In the genomic region with DNA sequence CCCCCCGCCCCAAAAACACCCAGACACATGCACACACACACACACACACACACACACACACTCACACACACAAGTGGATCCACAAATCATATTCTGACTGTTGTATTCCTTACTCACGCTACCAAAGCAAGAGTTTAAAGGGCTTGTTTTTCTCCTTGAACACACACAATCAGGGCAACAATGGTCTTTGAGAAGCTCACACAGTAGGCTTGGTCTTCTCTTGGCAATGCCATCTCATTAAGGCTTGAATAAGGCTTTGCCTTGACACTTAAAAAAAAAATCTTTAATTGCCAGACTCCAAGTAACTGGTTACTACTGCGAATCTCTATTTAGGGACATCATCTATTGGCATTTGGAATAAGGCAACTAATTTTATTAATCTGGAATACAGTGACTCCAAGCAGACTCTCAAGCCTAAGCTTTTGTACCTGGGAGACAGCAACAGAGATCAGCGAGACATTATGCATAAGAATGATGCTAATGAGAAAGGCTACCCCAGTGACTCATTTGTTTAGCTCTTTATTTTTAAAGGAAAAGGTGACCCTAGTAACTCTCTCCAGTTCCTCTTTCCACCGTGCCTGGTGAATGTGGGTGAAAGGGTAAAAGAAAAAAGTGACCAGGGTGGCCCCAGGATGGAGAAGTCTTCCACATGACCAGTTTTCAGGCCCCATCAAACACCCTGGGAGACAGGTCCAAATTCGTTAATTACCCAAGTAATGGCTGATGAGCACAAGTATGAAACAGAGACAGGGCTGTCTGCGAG, we compare ENCODE assay signal across 9 mouse cellular contexts. TPM values are rescaled to one million over a fixed set of nuclear protein-coding genes. Genes with fewer than 3 reads are reported as not detected.
DNase-seq lines count a peak whose midpoint lies in the region; ATAC-seq and TF ChIP-seq lines count a peak whose summit lies in the region.
"Had no signal": no experiment of that assay in that cellular context is flagged by ENCODE, and none has a peak within 500 bp of the region (broad histone marks: within the 10 kb centered on the region; RNA-seq: fewer than 3 reads in every experiment).

No protein-coding gene starts in this region.

- TF ChIP-seq CTCF in embryonic fibroblast, embryonic 13.5 days (IDR thresholded peaks at IDR 0.05; ENCODE audit: borderline replicate concordance, insufficient read depth, low read length), result no peak

- H3K4me1 ChIP-seq in embryonic fibroblast, embryonic 13.5 days (ENCODE audit: control insufficient read depth, insufficient read depth, low read length), result peaks cover 18% of the 10 kb centered on the region
- peaks cover 21% of the 10 kb centered on the region for H3K4me1 ChIP-seq in limb, embryonic 15.5 days
- peaks cover 34% of the 10 kb centered on the region for H3K4me1 ChIP-seq in stomach, embryonic 15.5 days

- no peak overlapping the region for H3K27ac ChIP-seq in embryonic fibroblast, embryonic 13.5 days (ENCODE audit: insufficient read depth, low read length)
- H3K27ac ChIP-seq in limb, embryonic 15.5 days, result peak overlapping the region; percentile 98
- 0 out of 2 replicates have a peak overlapping the region, but pooled peaks have one; percentile 99 for H3K27ac ChIP-seq in stomach, embryonic 15.5 days

- H3K4me3 ChIP-seq in embryonic fibroblast, embryonic 13.5 days (ENCODE audit: insufficient read depth, low read length), result peak overlapping the region; percentile 87
- peak overlapping the region; percentile 97 for H3K4me3 ChIP-seq in limb, embryonic 15.5 days
- H3K4me3 ChIP-seq in stomach, embryonic 15.5 days (replicated peaks), result peak overlapping the region; percentile 98

- no peak for TF ChIP-seq POLR2A in embryonic fibroblast, embryonic 13.5 days (IDR thresholded peaks at IDR 0.05; ENCODE audit: low read depth, low read length)

- peak; percentile 38 to 57 for DNase-seq in spleen, postnatal 36 days (ENCODE audit: low spot score in 2 of 2)
- DNase-seq in spleen, postnatal 10 days (ENCODE audit: low spot score in 2 of 2), result no peak
- no peak for DNase-seq in gastrocnemius, postnatal 4 days (ENCODE audit: low spot score in 2 of 2)
- DNase-seq in right cerebral cortex, postnatal 4 days, result no peak
- no peak for DNase-seq in urinary bladder, postnatal 25 days (ENCODE audit: low spot score)

- WGBS in limb, embryonic 15.5 days, result 41% methylated on average over 7 of the region's 7 CpGs
- 40% methylated on average over 7 of the region's 7 CpGs for WGBS in stomach, embryonic 15.5 days

- H3K9me3 ChIP-seq in limb, embryonic 15.5 days, result no peaks in the 10 kb centered on the region
- no peaks in the 10 kb centered on the region for H3K9me3 ChIP-seq in stomach, embryonic 15.5 days

- no peak for ATAC-seq in limb, embryonic 15.5 days (ENCODE audit: insufficient number of reproducible peaks, low FRiP score, low TSS enrichment, low read depth)
- no peak for ATAC-seq in stomach, embryonic 15.5 days (ENCODE audit: insufficient read depth, low FRiP score, low read depth)

- H3K9ac ChIP-seq in limb, embryonic 15.5 days, result peak overlapping the region; percentile 91; the same call in 1 of the 2 replicates
- H3K9ac ChIP-seq in stomach, embryonic 15.5 days, result peak overlapping the region; percentile 88; the same call in 1 of the 2 replicates

- H3K36me3 ChIP-seq in limb, embryonic 15.5 days, result no peaks in the 10 kb centered on the region
- no peaks in the 10 kb centered on the region for H3K36me3 ChIP-seq in stomach, embryonic 15.5 days

- H3K4me2 ChIP-seq in limb, embryonic 15.5 days, result peak overlapping the region; percentile 72
- peak overlapping the region; percentile 76 for H3K4me2 ChIP-seq in stomach, embryonic 15.5 days

- H3K27me3 ChIP-seq in limb, embryonic 15.5 days, result no peaks in the 10 kb centered on the region
- no peaks in the 10 kb centered on the region for H3K27me3 ChIP-seq in stomach, embryonic 15.5 days (replicated peaks)

RNA-seq across cellular contexts. Expression of gene Scarb2, which starts 2.6 kb away (rescaled TPM):
- polyA plus RNA-seq in embryonic fibroblast, embryonic 13.5 days (2011; ENCODE audit: insufficient read length, low read depth, missing spikeins), result 67.1 and 79.3 TPM in 2 replicates
- polyA plus RNA-seq in limb, embryonic 15.5 days (2015; fragmentation: Nextera tagmentation; extraction: Ambion mirVana), result 13.6 and 14.3 TPM in 2 replicates
- polyA plus RNA-seq in stomach, embryonic 15.5 days (2015; fragmentation: Nextera tagmentation; extraction: Ambion mirVana), result 15.8 and 17.0 TPM in 2 replicates
- total RNA-seq in gastrocnemius, postnatal 4 days (2021), result 10 to 100 TPM; 90.2 to 96.8 TPM

RNA-seq across cellular contexts. Expression of gene Fam47e, which starts 50.8 kb away (rescaled TPM):
- not detected in 2 replicates for polyA plus RNA-seq in embryonic fibroblast, embryonic 13.5 days (2011; ENCODE audit: insufficient read length, low read depth, missing spikeins)
- polyA plus RNA-seq in limb, embryonic 15.5 days (2015; fragmentation: Nextera tagmentation; extraction: Ambion mirVana), result not detected in 2 replicates
- 0.13 and 0.36 TPM in 2 replicates for polyA plus RNA-seq in stomach, embryonic 15.5 days (2015; fragmentation: Nextera tagmentation; extraction: Ambion mirVana)
- not detected for total RNA-seq in gastrocnemius, postnatal 4 days (2021)
- total RNA-seq: hematopoietic stem cell, adult 5-6 weeks had no signal

Comparison
In these comparisons a context has a peak if more than half of its experiments do, and no peak if none do; other contexts are left out.
1. DNase-seq: peak in spleen, postnatal 36 days (2 of 2); none in spleen, postnatal 10 days (0 of 2), gastrocnemius, postnatal 4 days (0 of 2), right cerebral cortex, postnatal 4 days (single experiment) and urinary bladder, postnatal 25 days (single experiment).
2. Peak in every context shown above with its lines, with median percentiles within 50 percentile points of each other: H3K4me3 ChIP-seq.